Mouse (Mus musculus) gastrocnemius, adult 8-10 months (tissue): ENCODE measurements around the gene Them7. TPM values are rescaled to one million over a fixed set of nuclear protein-coding genes. Genes with fewer than 3 reads are reported as not detected.

Experiments
- DNase-seq, 2 experiments: peaks; one replicate each; pipeline ENCODE4 v3.0.0; 2022; ENCODE audit warnings: low spot score in 2 of 2
- total RNA-seq, 4 experiments: library from RNA; stranded (reverse); gene quantifications; 2 replicates each; pipeline ENCODE4 v1.2.4; 2022

The Them7 gene
- total RNA-seq, 4 experiments from 2014 or later = not detected

GRCm38 (mm10) chr2:105416046-105416659 lies 192.0 kb downstream of the Them7 start:
- no peak for DNase-seq

GRCm38 (mm10) chr2:105416660-105417348 lies 192.7 kb downstream of the Them7 start:
- DNase-seq = no peak

- DNase-seq = no peak
These were observed 193.5 kb downstream of the Them7 start for GRCm38 (mm10) chr2:105417663-105418062.

- no peak for DNase-seq
These were observed 194.6 kb downstream of the Them7 start for GRCm38 (mm10) chr2:105418629-105419227.

GRCm38 (mm10) chr2:105427447-105427846 lies 203.3 kb downstream of the Them7 start:
- no peak for DNase-seq

- peak; percentile 8 to 32 for DNase-seq
These were observed 203.9 kb downstream of the Them7 start for GRCm38 (mm10) chr2:105428029-105428428.

- no peak for DNase-seq
These were observed 204.3 kb downstream of the Them7 start for GRCm38 (mm10) chr2:105428467-105428866.

Other genes with a start within 250 kb of the Them7 start
- gene Eif3m, start 207.2 kb upstream of the Them7 start, total RNA-seq = 100 to 1,000 TPM in 3 of 4 experiments, 10 to 100 TPM in 1; 97.1 to 112 (median 104) TPM
- not detected for gene Gm11060, start 132.3 kb upstream of the Them7 start, total RNA-seq
- gene Wt1, start 97.8 kb upstream of the Them7 start, total RNA-seq = not detected
- 1 to 10 TPM; 3.0 to 5.1 (median 4.1) TPM for gene Rcn1, start 175.0 kb downstream of the Them7 start, total RNA-seq